Mouse (Mus musculus): ENCODE data around the gene Olfr1424. TPM values are rescaled to one million over a fixed set of nuclear protein-coding genes. Genes with fewer than 3 reads are reported as not detected.

Olfr1424 gene
- polyA plus RNA-seq, 1 experiment from 2014 or later, result not detected

DNA sequence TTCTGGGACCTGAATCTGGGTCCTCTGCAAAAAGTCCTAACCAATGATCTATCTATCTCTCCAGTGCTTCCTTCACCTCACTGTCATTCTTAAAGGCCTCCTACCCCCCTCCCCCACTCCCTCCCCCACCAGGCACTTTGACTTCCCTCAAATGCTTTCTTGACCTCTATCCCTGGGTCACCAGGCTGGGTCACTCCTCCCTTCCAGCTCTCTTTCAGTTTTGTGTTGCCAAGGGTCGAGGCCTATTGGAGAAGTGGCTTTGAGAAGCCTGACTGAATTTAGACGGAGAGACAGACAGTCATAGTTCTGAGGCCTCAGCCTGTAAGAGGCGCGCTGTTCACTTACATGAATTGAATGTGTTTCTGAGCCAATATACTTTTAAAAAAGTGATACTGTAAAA is 46.3 kb downstream of the Olfr1424 start:
- H3K4me2 ChIP-seq (replicated peaks), result no peak overlapping the region
- H3K4me1 ChIP-seq, result no peaks in the 10 kb centered on the region
- H3K36me3 ChIP-seq, result no peaks in the 10 kb centered on the region
- H3K9ac ChIP-seq, result no peak overlapping the region
- H3K4me3 ChIP-seq, result no peak overlapping the region
- WGBS, result 88% methylated on average over 4 of the region's 4 CpGs
- no peaks in the 10 kb centered on the region for H3K9me3 ChIP-seq
- no peak overlapping the region for H3K27ac ChIP-seq
- no peak for ATAC-seq (ENCODE audit: low FRiP score, low read depth)
- H3K27me3 ChIP-seq, result no peaks in the 10 kb centered on the region

GRCm38 (mm10) chr19:12015708-12016107 is 46.8 kb downstream of the Olfr1424 start:
- no peak for ATAC-seq (ENCODE audit: low FRiP score, low read depth)
- Histone ChIP-seq H3K27me3 (no peaks in the 10 kb centered on the region), H3K9me3 (no peaks in the 10 kb centered on the region), H3K9ac (no peak overlapping the region), H3K4me1 (no peaks in the 10 kb centered on the region), H3K4me2 (replicated peaks) (no peak overlapping the region), H3K36me3 (no peaks in the 10 kb centered on the region), H3K4me3 (no peak overlapping the region), H3K27ac (no peak overlapping the region)
- 71% methylated on average over 8 of the region's 8 CpGs for WGBS

- Histone ChIP-seq H3K27me3 (no peaks in the 10 kb centered on the region), H3K4me2 (replicated peaks) (peak overlapping the region; percentile 70), H3K9me3 (no peaks in the 10 kb centered on the region), H3K4me3 (peak overlapping the region; percentile 68), H3K4me1 (no peaks in the 10 kb centered on the region), H3K36me3 (no peaks in the 10 kb centered on the region), H3K27ac (no peak overlapping the region), H3K9ac (peak overlapping the region; percentile 54)
- ATAC-seq (ENCODE audit: low FRiP score, low read depth), result no peak
- 0% methylated on average over 12 of the region's 12 CpGs for WGBS
These were observed 49.3 kb downstream of the Olfr1424 start for GRCm38 (mm10) chr19:12013228-12013627.

DNA sequence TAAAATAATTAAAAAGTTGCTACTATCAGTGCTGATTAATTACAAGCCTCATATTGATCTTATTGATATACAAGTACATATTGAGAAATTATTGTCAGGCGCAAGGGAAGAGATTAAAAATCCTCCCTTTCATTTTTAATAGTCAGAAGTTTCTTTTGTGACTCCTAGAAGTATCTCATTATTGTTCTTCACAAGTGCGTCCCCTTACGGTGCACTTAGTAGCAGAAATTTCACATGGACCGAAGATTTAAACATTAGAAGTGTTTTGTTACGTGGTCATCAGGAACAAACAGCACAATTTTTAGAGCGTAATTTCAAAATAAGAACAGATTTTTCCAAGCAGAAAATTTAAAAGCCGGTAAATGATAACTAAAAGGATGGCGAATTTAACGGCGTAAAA is 49.9 kb downstream of the Olfr1424 start:
- Histone ChIP-seq H3K9ac (peak overlapping the region; percentile 54; the same call in 1 of the 2 replicates), H3K27me3 (no peaks in the 10 kb centered on the region), H3K27ac (no peak overlapping the region), H3K4me2 (replicated peaks) (peak overlapping the region; percentile 70), H3K4me1 (no peaks in the 10 kb centered on the region), H3K4me3 (peak overlapping the region; percentile 68), H3K36me3 (no peaks in the 10 kb centered on the region), H3K9me3 (no peaks in the 10 kb centered on the region)
- no peak for ATAC-seq (ENCODE audit: low FRiP score, low read depth)
- WGBS, result 2% methylated on average over 10 of the region's 10 CpGs

DNA sequence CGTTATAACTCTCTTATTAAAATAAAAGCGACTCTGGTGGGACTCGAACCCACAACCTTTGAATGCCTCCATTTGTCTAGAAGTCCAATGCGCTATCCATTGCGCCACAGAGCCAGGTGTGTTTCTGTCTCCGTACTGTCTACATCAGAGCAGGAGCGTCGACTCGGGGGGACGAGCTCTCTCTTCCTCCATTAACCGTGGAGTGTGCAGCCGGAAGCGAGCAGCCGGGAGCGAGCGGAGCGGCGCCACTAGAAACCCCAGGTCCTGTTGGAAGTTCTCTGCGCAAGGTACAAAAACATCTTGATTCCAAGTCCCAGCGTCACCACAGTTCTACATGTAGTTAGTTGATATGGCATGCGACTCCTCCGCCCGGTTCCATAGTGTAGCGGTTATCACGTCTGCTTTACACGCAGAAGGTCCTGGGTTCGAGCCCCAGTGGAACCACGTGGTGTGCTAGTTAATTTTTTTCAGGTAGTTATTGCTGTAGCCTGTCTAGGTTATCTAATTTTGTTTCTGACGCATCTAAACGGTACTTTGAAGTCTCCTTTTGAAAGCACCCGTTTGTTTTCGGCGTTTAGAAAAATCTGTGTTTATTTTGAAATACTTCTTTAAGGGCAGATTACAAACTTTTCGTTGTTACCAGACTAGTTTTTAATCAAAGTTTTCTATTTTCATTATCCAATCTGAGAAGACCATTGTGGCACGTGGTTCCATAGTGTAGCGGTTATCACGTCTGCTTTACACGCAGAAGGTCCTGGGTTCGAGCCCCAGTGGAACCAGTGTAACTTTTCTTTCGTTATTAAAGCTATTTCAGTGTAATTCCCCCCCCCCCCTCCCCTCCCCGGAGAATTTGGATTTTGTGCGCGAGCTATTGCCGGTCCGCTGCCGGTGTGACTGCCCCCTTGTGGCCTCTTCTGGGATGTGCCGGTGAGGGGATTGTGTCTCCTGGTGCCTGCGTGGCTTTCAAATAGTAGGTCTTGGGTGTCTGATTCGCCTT is 50.6 kb downstream of the Olfr1424 start:
- Histone ChIP-seq H3K9me3 (no peaks in the 10 kb centered on the region), H3K4me3 (peak overlapping the region; percentile 68), H3K27me3 (no peaks in the 10 kb centered on the region), H3K4me2 (replicated peaks) (peak overlapping the region; percentile 70), H3K27ac (peak overlapping the region; percentile 73; the same call in 1 of the 2 replicates), H3K9ac (peak overlapping the region; percentile 55; the same call in 1 of the 2 replicates), H3K4me1 (peaks cover 6% of the 10 kb centered on the region; the same call in 1 of the 2 replicates), H3K36me3 (no peaks in the 10 kb centered on the region)
- ATAC-seq (ENCODE audit: low FRiP score, low read depth), result peak; percentile 85
- under 1% methylated on average over 49 of the region's 49 CpGs for whole genome bisulfite sequencing

GRCm38 (mm10) chr19:12010916-12011559 is 51.4 kb downstream of the Olfr1424 start:
- Histone ChIP-seq H3K4me2 (replicated peaks) (peak overlapping the region; percentile 70), H3K4me3 (peak overlapping the region; percentile 68), H3K27me3 (no peaks in the 10 kb centered on the region), H3K27ac (peak overlapping the region; percentile 84), H3K9ac (peak overlapping the region; percentile 78), H3K9me3 (no peaks in the 10 kb centered on the region), H3K4me1 (peaks cover 10% of the 10 kb centered on the region; the same call in 1 of the 2 replicates), H3K36me3 (no peaks in the 10 kb centered on the region)
- WGBS, result under 1% methylated on average over 26 of the region's 26 CpGs
- peak; percentile 49 for ATAC-seq (ENCODE audit: low FRiP score, low read depth)

DNA sequence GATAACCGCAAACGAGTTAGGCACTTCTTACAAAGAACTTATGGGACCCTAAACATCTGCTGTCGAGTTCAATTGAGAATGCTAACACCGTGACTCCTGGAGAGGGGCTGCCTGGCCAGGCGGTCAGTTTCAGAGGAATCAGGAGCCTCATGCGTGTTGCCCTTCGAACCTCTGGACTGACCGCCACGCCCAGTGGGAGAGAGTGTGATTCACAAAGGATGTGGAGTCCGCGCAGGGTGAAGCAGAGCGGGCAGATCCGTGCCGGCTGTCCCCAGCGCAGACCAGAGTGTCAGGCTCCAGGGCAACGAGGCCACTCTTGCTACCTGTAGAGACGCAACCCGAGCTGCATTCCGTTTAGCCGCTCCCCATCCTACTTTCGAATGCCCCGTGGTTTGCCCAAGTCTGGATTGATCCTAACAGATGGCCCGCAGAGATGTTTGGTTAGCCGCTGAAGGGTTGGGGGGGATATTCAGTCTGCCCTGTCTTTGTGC is 52.2 kb downstream of the Olfr1424 start:
- Histone ChIP-seq H3K9me3 (no peaks in the 10 kb centered on the region), H3K4me3 (peak overlapping the region; percentile 68), H3K9ac (peak overlapping the region; percentile 78), H3K4me2 (replicated peaks) (peak overlapping the region; percentile 70), H3K27ac (peak overlapping the region; percentile 84), H3K4me1 (peaks cover 10% of the 10 kb centered on the region; the same call in 1 of the 2 replicates), H3K27me3 (no peaks in the 10 kb centered on the region), H3K36me3 (no peaks in the 10 kb centered on the region)
- peak; percentile 6; the same call in 1 of the 2 replicates for ATAC-seq (ENCODE audit: low FRiP score, low read depth)
- WGBS, result under 1% methylated on average over 24 of the region's 24 CpGs

DNA sequence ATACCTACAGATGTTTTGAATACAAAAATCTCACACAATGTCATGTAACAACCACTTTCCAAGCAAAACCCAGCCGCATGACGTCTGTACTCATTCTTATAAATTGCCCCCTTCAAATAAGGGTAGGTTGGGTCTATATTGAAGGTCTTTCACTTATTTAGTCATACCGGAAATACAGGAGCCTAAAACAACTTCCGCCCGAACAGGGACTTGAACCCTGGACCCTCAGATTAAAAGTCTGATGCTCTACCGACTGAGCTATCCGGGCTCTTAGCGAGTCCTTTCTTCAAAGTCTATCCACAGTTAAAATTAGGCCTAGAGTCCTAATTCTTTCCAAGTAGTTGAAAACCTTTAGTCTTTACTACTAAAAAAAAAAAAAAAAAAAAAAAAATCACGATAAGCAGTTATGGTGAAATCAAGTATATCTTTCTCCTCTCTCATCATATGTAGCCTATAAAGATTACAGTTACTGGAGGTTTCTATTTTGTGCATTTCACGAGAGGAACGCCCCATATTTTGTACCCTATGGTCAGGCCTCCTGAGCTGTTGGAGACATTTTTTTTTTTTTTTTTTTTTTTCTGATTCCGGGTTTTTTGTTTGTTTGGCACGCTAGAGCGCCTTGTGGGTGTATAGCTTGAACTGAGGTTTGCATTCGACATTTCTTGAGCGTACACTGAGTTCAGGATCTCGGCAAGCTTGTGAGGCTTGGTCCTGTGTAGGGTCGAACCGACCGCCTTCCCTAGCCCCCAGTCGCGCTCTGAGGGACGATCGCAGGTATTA is 52.8 kb downstream of the Olfr1424 start:
- Histone ChIP-seq H3K36me3 (no peaks in the 10 kb centered on the region), H3K9me3 (no peaks in the 10 kb centered on the region), H3K27me3 (no peaks in the 10 kb centered on the region), H3K4me3 (peak overlapping the region; percentile 68), H3K4me2 (replicated peaks) (peak overlapping the region; percentile 70), H3K9ac (peak overlapping the region; percentile 78), H3K27ac (peak overlapping the region; percentile 84), H3K4me1 (peaks cover 12% of the 10 kb centered on the region)
- ATAC-seq (ENCODE audit: low FRiP score, low read depth), result no peak
- 1% methylated on average over 24 of the region's 24 CpGs for WGBS

Other genes starting within 250 kb of the Olfr1424 start
- gene Stx3, start 243.3 kb downstream of the Olfr1424 start, polyA plus RNA-seq (2015; fragmentation: Nextera tagmentation; extraction: Ambion mirVana), result 5.4 TPM in 2 replicates
- gene Olfr1417, start 223.5 kb downstream of the Olfr1424 start, polyA plus RNA-seq (2015; fragmentation: Nextera tagmentation; extraction: Ambion mirVana), result not detected in 2 replicates
- gene Olfr1418, start 201.6 kb downstream of the Olfr1424 start, polyA plus RNA-seq (2015; fragmentation: Nextera tagmentation; extraction: Ambion mirVana), result not detected in 2 replicates
- not detected in 2 replicates for gene Olfr1419, start 187.6 kb downstream of the Olfr1424 start, polyA plus RNA-seq (2015; fragmentation: Nextera tagmentation; extraction: Ambion mirVana)
- not detected in 2 replicates for gene Olfr1420, start 176.1 kb downstream of the Olfr1424 start, polyA plus RNA-seq (2015; fragmentation: Nextera tagmentation; extraction: Ambion mirVana)
- gene Patl1, start 150.3 kb downstream of the Olfr1424 start, polyA plus RNA-seq (2015; fragmentation: Nextera tagmentation; extraction: Ambion mirVana), result 16.7 and 19.5 TPM in 2 replicates
- 5.1 and 5.3 TPM in 2 replicates for gene Osbp, start 96.7 kb downstream of the Olfr1424 start, polyA plus RNA-seq (2015; fragmentation: Nextera tagmentation; extraction: Ambion mirVana)
- not detected in 2 replicates for gene Olfr1423, start 21.4 kb downstream of the Olfr1424 start, polyA plus RNA-seq (2015; fragmentation: Nextera tagmentation; extraction: Ambion mirVana)
- gene Olfr1425, start 15.0 kb upstream of the Olfr1424 start, polyA plus RNA-seq (2015; fragmentation: Nextera tagmentation; extraction: Ambion mirVana), result not detected in 2 replicates
- gene Olfr1426, start 29.3 kb upstream of the Olfr1424 start, polyA plus RNA-seq (2015; fragmentation: Nextera tagmentation; extraction: Ambion mirVana), result not detected in 2 replicates
- gene Olfr1427, start 40.7 kb upstream of the Olfr1424 start, polyA plus RNA-seq (2015; fragmentation: Nextera tagmentation; extraction: Ambion mirVana), result not detected in 2 replicates
- not detected in 2 replicates for gene Olfr1428, start 53.2 kb upstream of the Olfr1424 start, polyA plus RNA-seq (2015; fragmentation: Nextera tagmentation; extraction: Ambion mirVana)
- gene Olfr76, start 60.5 kb upstream of the Olfr1424 start, polyA plus RNA-seq (2015; fragmentation: Nextera tagmentation; extraction: Ambion mirVana), result not detected in 2 replicates
- not detected in 2 replicates for gene Olfr1555-ps1, start 107.4 kb upstream of the Olfr1424 start, polyA plus RNA-seq (2015; fragmentation: Nextera tagmentation; extraction: Ambion mirVana)
- not detected in 2 replicates for gene Olfr1431, start 138.0 kb upstream of the Olfr1424 start, polyA plus RNA-seq (2015; fragmentation: Nextera tagmentation; extraction: Ambion mirVana)
- gene Olfr1432, start 169.9 kb upstream of the Olfr1424 start, polyA plus RNA-seq (2015; fragmentation: Nextera tagmentation; extraction: Ambion mirVana), result not detected in 2 replicates
- not detected in 2 replicates for gene Olfr262, start 179.0 kb upstream of the Olfr1424 start, polyA plus RNA-seq (2015; fragmentation: Nextera tagmentation; extraction: Ambion mirVana)
- not detected in 2 replicates for gene Olfr235, start 198.3 kb upstream of the Olfr1424 start, polyA plus RNA-seq (2015; fragmentation: Nextera tagmentation; extraction: Ambion mirVana)
- not detected in 2 replicates for gene Olfr1434, start 217.2 kb upstream of the Olfr1424 start, polyA plus RNA-seq (2015; fragmentation: Nextera tagmentation; extraction: Ambion mirVana)
- gene Olfr1436, start 236.4 kb upstream of the Olfr1424 start, polyA plus RNA-seq (2015; fragmentation: Nextera tagmentation; extraction: Ambion mirVana), result not detected in 2 replicates

All from limb, embryonic 13.5 days (tissue).